Mouse (Mus musculus) forebrain, embryonic 14.5 days (tissue): Measurements from ENCODE around the gene Pou5f1. TPM values are rescaled to one million over a fixed set of nuclear protein-coding genes. Genes with fewer than 3 reads are reported as not detected.

Experiments
- ATAC-seq: fragments of 200-750 bp; cut with Nextera tagmentation; 2 replicates; pipeline ENCODE4 v1.8.0; 2017; ENCODE audit warnings: mild to moderate bottlenecking, moderate library complexity
- DNase-seq: peaks from one replicate; pipeline ENCODE4 v3.0.0-alpha.2; 2015; ENCODE audit warnings: low spot score
- H3K27ac ChIP-seq: fragments of 300-500 bp; sonication (generic); 2 replicates; pipeline ENCODE4 v1.5.1; 2014; ENCODE audit warnings: low read depth, mild to moderate bottlenecking, control low read depth, low read length, moderate library complexity
- H3K27me3 ChIP-seq: fragments of 300-500 bp; sonication (generic); replicated peaks from 2 replicates; pipeline ENCODE4 v1.6.1; 2014; ENCODE audit warnings: low read length, control low read depth, mixed read lengths; ENCODE audit not compliant: control insufficient read depth, insufficient read depth
- H3K36me3 ChIP-seq: fragments of 300-500 bp; sonication (generic); 2 replicates; pipeline ENCODE4 v1.6.1; 2014; ENCODE audit warnings: low read length, control low read depth; ENCODE audit not compliant: control insufficient read depth, insufficient read depth
- H3K4me1 ChIP-seq: fragments of 300-500 bp; sonication (generic); 2 replicates; pipeline ENCODE4 v1.6.1; 2014; ENCODE audit warnings: antibody characterized with exemption, low read length, control low read depth; ENCODE audit not compliant: control insufficient read depth, insufficient read depth
- H3K4me2 ChIP-seq: fragments of 300-500 bp; sonication (generic); 2 replicates; pipeline ENCODE4 v1.6.1; 2014; ENCODE audit warnings: mild to moderate bottlenecking, control low read depth, low read length
- H3K4me3 ChIP-seq: fragments of 300-500 bp; sonication (generic); 2 replicates; pipeline ENCODE4 v1.5.1; 2014; ENCODE audit warnings: low read depth, low read length, control low read depth
- H3K9ac ChIP-seq: fragments of 300-500 bp; sonication (generic); 2 replicates; pipeline ENCODE4 v1.6.1; 2014; ENCODE audit warnings: mild to moderate bottlenecking, low read length, control low read depth, moderate library complexity
- H3K9me3 ChIP-seq: fragments of 300-500 bp; sonication (generic); replicated peaks from 2 replicates; pipeline ENCODE4 v1.6.1; 2016; ENCODE audit warnings: low read length, control low read depth, mixed read lengths; ENCODE audit not compliant: control insufficient read depth
- WGBS: fragments of 180-500 bp; shearing (Covaris S2); extraction: QIAGEN DNeasy Blood & Tissue Kit; methylation state at CpG from one replicate; pipeline ENCODE4 v1.1.7; 2014; 5-methylcytosine and 5-hydroxymethylcytosine counted together
- polyA plus RNA-seq: library from polyadenylated mRNA; unstranded; fragments of >200 nt; fragmentation: Nextera tagmentation; extraction: Ambion mirVana; gene quantifications from 2 replicates; pipeline ENCODE4 v1.2.1, GENCODE M21; 2014

Pou5f1 gene
- polyA plus RNA-seq, 1 experiment from 2014 or later: not detected

DNA sequence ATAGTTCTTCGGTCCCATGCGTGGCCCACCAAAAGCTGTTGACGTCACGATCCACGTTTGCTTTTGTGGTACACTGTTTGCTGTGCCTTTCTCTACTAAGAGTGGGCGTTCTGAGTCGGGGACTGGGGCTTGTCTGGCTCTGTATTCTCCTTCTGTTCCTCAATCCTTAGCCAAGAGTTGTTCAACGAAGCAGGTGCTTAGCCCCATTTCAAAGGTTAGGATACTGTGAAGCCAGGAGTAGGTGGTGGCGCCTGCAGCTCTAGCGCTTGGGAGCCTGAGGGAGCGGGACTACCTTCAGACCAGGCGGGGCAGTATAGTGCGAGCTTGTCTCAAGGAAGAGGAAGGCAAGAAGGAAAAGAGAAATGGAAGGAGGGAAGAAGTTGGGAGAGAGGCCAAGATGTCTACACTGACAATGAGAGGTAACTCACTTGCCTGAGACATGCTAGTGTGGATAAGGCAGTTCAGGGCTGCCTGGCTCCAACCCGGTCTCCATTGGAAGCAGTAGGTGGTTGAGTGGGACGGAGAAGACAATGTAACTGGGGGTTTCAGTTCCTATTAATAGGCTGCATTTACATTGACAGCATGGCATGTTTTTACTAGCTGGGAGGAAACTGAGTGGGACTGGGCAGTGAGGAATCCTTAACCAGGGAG is 37.1 kb downstream of the Pou5f1 start:
- Histone ChIP-seq H3K4me2 (no peak overlapping the region), H3K9ac (no peak overlapping the region), H3K27ac (no peak overlapping the region), H3K36me3 (no peaks in the 10 kb centered on the region), H3K27me3 (no peaks in the 10 kb centered on the region), H3K4me1 (0 out of 2 replicates have a peak, but pooled peaks cover 2% of the 10 kb centered on the region), H3K4me3 (no peak overlapping the region), H3K9me3 (no peaks in the 10 kb centered on the region)
- ATAC-seq (no peak), DNase-seq (no peak)
- WGBS: 77% methylated on average over 15 of the region's 15 CpGs

DNA sequence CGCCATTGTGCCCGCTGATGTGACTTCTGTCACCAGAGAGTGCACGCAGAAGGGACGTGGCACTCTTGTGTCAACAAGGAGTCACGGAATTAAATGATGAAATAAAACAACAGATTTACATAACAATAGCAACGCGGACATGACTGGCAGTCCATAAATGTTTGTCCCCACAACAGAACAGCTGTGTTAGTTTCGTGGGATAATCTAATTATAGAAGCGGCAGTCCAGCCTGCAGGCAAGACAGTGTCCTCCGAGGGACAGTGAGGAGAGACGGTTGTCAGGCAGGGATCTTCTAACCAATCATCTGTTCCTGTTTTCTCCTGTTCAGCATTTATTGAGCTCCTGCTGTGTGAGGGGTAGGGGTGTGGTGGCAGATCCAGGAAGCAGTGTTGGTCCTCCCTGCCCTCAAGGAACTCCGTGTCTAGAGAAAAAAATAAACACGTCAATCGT is 37.6 kb downstream of the Pou5f1 start:
- 0 out of 2 replicates have a peak, but pooled peaks cover 2% of the 10 kb centered on the region for H3K4me1 ChIP-seq
- H3K27me3 ChIP-seq: no peaks in the 10 kb centered on the region
- no peak overlapping the region for H3K9ac ChIP-seq
- H3K36me3 ChIP-seq: no peaks in the 10 kb centered on the region
- no peak for DNase-seq
- no peaks in the 10 kb centered on the region for H3K9me3 ChIP-seq
- H3K27ac ChIP-seq: no peak overlapping the region
- H3K4me2 ChIP-seq: no peak overlapping the region
- H3K4me3 ChIP-seq: no peak overlapping the region
- ATAC-seq: no peak
- 43% methylated on average over 14 of the region's 14 CpGs for WGBS

DNA sequence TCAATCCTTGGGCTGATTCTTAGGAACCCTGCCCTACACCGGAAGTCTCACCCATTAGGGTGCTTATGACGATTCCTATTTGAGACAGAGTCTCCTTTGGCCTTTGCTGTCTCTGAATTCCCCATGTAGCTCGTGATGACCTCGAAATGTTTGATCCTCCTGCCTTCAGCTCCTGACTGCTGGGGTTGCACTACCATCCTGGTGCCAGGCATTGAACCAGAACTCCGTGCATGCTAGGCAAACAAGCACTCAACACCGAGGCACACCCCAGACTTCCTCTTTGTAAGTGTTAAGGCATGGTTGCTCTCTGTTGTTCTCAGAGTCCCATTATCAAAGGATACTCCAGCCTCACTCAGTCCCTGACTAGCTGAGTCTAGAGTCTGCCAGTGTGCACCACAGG is 38.2 kb downstream of the Pou5f1 start:
- Histone ChIP-seq H3K9me3 (no peaks in the 10 kb centered on the region), H3K4me2 (no peak overlapping the region), H3K4me1 (0 out of 2 replicates have a peak, but pooled peaks cover 2% of the 10 kb centered on the region), H3K4me3 (no peak overlapping the region), H3K9ac (no peak overlapping the region), H3K36me3 (no peaks in the 10 kb centered on the region), H3K27ac (no peak overlapping the region), H3K27me3 (no peaks in the 10 kb centered on the region)
- ATAC-seq (no peak), DNase-seq (no peak)
- WGBS: 91% methylated on average over 6 of the region's 6 CpGs

DNA sequence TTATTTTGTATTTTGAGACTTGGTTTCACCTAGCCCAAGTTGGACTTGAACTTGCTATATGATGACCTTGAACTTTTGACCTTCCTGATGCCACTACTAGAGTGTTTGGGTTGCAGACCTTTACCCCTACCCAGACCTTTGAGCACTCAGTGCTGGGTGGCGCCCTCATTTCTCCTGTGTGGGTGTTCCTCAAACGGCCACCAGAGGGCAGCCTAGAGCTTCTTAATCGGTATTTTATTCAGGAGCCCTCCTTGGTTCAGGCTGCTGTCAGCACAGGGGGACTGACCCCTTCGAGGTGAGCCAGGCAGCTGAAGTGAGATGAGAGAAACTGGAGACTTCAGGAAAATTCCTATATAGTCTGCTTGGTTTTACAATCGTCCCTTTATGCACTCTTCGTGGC is 38.9 kb downstream of the Pou5f1 start:
- Histone ChIP-seq H3K9me3 (no peaks in the 10 kb centered on the region), H3K4me1 (0 out of 2 replicates have a peak, but pooled peaks cover 4% of the 10 kb centered on the region), H3K4me2 (no peak overlapping the region), H3K4me3 (no peak overlapping the region), H3K27ac (no peak overlapping the region), H3K9ac (no peak overlapping the region), H3K27me3 (no peaks in the 10 kb centered on the region), H3K36me3 (no peaks in the 10 kb centered on the region)
- WGBS: 31% methylated on average over 6 of the region's 6 CpGs
- peak; percentile 62 for DNase-seq
- ATAC-seq: peak; percentile 46; the same call in 1 of the 2 replicates

DNA sequence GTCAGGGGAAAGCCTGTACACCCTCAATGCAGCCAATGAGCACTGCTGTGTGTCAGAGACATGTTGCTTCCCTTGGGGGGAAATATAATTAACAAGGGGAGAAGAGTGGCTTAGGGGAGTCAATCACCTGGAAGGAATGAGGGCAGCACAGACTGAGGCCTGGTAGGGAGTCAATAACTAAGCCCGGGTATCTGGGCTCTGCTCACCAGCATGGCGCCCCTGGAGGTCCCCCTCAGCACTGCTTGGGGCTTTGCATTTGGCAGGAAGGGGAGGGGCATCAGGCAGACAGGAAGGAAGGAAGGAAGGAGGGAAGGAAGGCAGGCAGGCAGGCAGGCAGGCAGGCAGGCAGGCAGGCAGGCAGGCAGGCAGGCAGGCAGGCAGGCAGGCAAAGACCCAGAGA is 41.6 kb downstream of the Pou5f1 start:
- H3K4me2 ChIP-seq: no peak overlapping the region
- no peak overlapping the region for H3K4me3 ChIP-seq
- H3K9me3 ChIP-seq: no peaks in the 10 kb centered on the region
- no peak overlapping the region for H3K27ac ChIP-seq
- 0 out of 2 replicates have a peak, but pooled peaks cover 5% of the 10 kb centered on the region for H3K4me1 ChIP-seq
- no peaks in the 10 kb centered on the region for H3K27me3 ChIP-seq
- no peaks in the 10 kb centered on the region for H3K36me3 ChIP-seq
- DNase-seq (no peak), ATAC-seq (no peak)
- 26% methylated on average over 2 of the region's 2 CpGs for WGBS
- no peak overlapping the region for H3K9ac ChIP-seq

DNA sequence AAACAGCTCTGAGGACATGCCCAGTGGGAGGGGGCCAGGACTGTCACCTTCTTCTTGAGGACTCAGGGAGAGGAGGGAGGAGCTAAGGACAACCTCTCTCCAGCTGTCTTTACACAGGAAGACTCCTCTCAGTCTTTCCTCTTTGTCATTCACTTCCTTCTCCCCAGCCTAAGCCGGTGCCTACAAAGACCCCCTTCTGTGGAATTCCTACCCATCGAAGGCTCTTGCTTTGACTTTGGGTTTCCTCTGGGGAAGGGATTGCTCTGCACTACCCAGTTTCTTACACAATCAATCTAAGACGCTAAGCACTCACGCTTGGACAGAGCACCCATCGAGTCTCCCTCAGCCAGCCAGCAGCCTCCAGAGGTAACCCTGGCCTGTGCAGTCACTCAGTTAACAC is 42.8 kb downstream of the Pou5f1 start:
- Histone ChIP-seq H3K4me1 (0 out of 2 replicates have a peak, but pooled peaks cover 3% of the 10 kb centered on the region), H3K4me2 (no peak overlapping the region), H3K9ac (no peak overlapping the region)

DNA sequence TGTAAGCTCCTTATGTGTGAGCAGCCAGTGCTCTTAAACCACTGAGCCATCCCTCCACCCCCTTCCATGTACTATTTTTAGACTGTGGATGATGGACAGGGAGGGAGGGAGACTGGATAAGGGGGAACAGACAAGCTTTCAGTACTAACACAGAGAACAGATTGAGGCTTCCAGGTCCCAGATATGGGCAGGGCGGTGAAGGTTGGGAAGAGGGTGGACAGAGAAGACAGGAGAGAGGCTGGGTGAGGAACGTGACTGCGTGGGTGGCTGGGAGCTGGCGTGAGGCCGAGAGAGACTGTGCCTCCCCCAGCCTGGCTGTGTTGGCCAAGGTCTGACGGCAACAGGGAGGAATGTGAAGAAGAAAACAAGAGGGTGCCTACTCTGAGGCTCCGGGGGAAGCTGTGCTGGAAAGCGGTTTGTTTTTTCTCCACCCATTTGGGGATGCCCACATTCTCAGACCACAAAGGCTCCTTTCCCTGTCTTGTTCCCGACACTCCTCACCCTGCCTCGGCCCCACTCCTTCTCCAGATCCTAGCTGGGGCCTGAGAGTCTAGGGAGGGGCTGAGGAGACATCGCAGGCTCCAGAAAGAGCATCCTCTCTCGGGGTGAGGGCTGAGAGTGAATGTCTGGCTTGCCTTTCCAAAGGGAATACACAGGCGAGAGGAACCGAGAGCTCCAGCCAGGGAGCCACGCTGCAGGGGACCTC is 43.8 kb downstream of the Pou5f1 start:
- Histone ChIP-seq H3K27ac (0 out of 2 replicates have a peak overlapping the region, but pooled peaks have one; percentile 27), H3K27me3 (no peaks in the 10 kb centered on the region), H3K4me2 (0 out of 2 replicates have a peak overlapping the region, but pooled peaks have one; percentile 2), H3K9ac (no peak overlapping the region), H3K4me3 (no peak overlapping the region), H3K36me3 (no peaks in the 10 kb centered on the region), H3K4me1 (0 out of 2 replicates have a peak, but pooled peaks cover 3% of the 10 kb centered on the region), H3K9me3 (no peaks in the 10 kb centered on the region)
- 45% methylated on average over 15 of the region's 15 CpGs for WGBS
- peak; percentile 31 for DNase-seq
- ATAC-seq: peak; percentile 52; the same call in 1 of the 2 replicates

More for the DNA sequence above, 42.8 kb downstream of the Pou5f1 start:
- DNase-seq: no peak
- Histone ChIP-seq H3K36me3 (no peaks in the 10 kb centered on the region), H3K27me3 (no peaks in the 10 kb centered on the region), H3K9me3 (no peaks in the 10 kb centered on the region), H3K4me3 (no peak overlapping the region), H3K27ac (no peak overlapping the region)
- no peak for ATAC-seq
- WGBS: 20% methylated on average over 5 of the region's 5 CpGs

DNA sequence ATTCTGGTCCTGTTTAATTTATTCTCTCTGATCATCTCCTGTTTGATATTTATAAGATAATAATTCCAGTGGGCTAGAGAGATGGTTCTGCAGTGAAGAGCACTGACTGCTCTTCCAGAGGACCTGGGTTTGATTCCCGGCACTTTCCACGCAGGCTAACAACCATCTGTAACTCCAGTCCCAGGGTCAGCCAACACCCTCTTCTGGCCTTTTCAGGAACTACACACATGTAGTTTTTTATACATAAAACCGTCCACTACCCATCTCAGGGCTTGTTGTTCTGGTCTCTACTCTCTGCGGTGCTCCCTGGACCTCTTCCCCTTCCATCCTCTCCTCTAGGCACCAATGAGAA is 44.3 kb downstream of the Pou5f1 start:
- Histone ChIP-seq H3K4me2 (no peak overlapping the region), H3K4me1 (0 out of 2 replicates have a peak, but pooled peaks cover 3% of the 10 kb centered on the region), H3K4me3 (no peak overlapping the region), H3K27me3 (no peaks in the 10 kb centered on the region), H3K9me3 (no peaks in the 10 kb centered on the region), H3K9ac (no peak overlapping the region), H3K27ac (no peak overlapping the region), H3K36me3 (no peaks in the 10 kb centered on the region)
- 95% methylated on average over 4 of the region's 4 CpGs for WGBS
- DNase-seq: no peak
- no peak for ATAC-seq

DNA sequence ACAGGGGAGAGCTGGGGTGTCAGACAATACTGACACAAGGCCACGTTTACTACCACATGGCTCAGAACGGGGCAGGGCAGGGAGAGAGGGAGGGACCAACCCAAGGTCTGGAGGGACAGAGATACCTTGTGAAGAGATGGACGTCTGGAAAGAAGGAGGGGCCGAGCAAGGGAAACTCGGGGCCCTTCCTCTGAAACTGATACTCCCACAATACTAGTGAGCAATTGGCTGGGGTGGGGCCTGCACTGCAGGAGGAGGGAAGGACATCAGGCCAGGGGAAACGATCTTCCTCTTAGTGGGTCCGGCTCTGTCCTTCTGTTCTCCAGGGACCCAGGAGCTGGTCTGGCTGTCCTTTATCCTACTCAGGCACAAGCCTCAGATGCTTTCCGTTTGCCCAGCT is 45.1 kb downstream of the Pou5f1 start:
- WGBS: 56% methylated on average over 8 of the region's 8 CpGs
- H3K9ac ChIP-seq: no peak overlapping the region
- H3K4me3 ChIP-seq: no peak overlapping the region
- no peaks in the 10 kb centered on the region for H3K27me3 ChIP-seq
- no peaks in the 10 kb centered on the region for H3K9me3 ChIP-seq
- DNase-seq (no peak), ATAC-seq (no peak)
- H3K4me1 ChIP-seq: 0 out of 2 replicates have a peak, but pooled peaks cover 3% of the 10 kb centered on the region
- no peak overlapping the region for H3K27ac ChIP-seq
- no peak overlapping the region for H3K4me2 ChIP-seq
- H3K36me3 ChIP-seq: no peaks in the 10 kb centered on the region
